Mouse (Mus musculus) midbrain, embryonic 12.5 days (tissue): ENCODE data around the gene Kctd17. TPM values are rescaled to one million over a fixed set of nuclear protein-coding genes. Genes with fewer than 3 reads are reported as not detected.

ENCODE experiments used
- ATAC-seq: fragments of 200-750 bp; cut with Nextera tagmentation; 2 replicates; pipeline ENCODE4 v1.8.0; 2017; ENCODE audit warnings: low read depth, moderate TSS enrichment, moderate library complexity; ENCODE audit not compliant: low FRiP score
- H3K27ac ChIP-seq: fragments of 300-500 bp; sonication (generic); replicated peaks from 2 replicates; pipeline ENCODE4 v1.5.1; 2016; ENCODE audit warnings: mild to moderate bottlenecking
- H3K27me3 ChIP-seq: fragments of 300-500 bp; sonication (generic); 2 replicates; pipeline ENCODE4 v1.6.1; 2016; ENCODE audit warnings: mild to moderate bottlenecking
- H3K36me3 ChIP-seq: fragments of 300-500 bp; sonication (generic); 2 replicates; pipeline ENCODE4 v1.6.1; 2016
- H3K4me1 ChIP-seq: fragments of 300-500 bp; sonication (generic); 2 replicates; pipeline ENCODE4 v1.6.1; 2016
- H3K4me2 ChIP-seq: fragments of 300-500 bp; sonication (generic); replicated peaks from 2 replicates; pipeline ENCODE4 v1.6.1; 2016; ENCODE audit warnings: mild to moderate bottlenecking, moderate library complexity
- H3K4me3 ChIP-seq: fragments of 300-500 bp; sonication (generic); 2 replicates; pipeline ENCODE4 v1.5.1; 2016; ENCODE audit warnings: mild to moderate bottlenecking
- H3K9ac ChIP-seq: fragments of 300-500 bp; sonication (generic); replicated peaks from 2 replicates; pipeline ENCODE4 v1.6.1; 2016; ENCODE audit warnings: mild to moderate bottlenecking, moderate library complexity
- H3K9me3 ChIP-seq: fragments of 300-500 bp; sonication (generic); 2 replicates; pipeline ENCODE4 v1.6.1; 2016; ENCODE audit warnings: mild to moderate bottlenecking
- WGBS: fragments of 180-500 bp; shearing (Covaris S2); methylation state at CpG from one replicate; pipeline ENCODE4 v1.1.7; 2016; 5-methylcytosine and 5-hydroxymethylcytosine counted together
- polyA plus RNA-seq: library from polyadenylated mRNA; unstranded; fragments of >200 nt; fragmentation: Nextera tagmentation; extraction: Ambion mirVana; gene quantifications from 2 replicates; pipeline ENCODE4 v1.2.1, GENCODE M21; 2016

The Kctd17 gene
- polyA plus RNA-seq, 1 experiment from 2014 or later, result 76.1 TPM

- H3K9me3 ChIP-seq, result no peaks in the 10 kb centered on the region
- H3K9ac ChIP-seq, result no peak overlapping the region
- no peak overlapping the region for H3K4me3 ChIP-seq
- no peak overlapping the region for H3K4me2 ChIP-seq
- no peaks in the 10 kb centered on the region for H3K27me3 ChIP-seq
- H3K36me3 ChIP-seq, result no peaks in the 10 kb centered on the region
- peaks cover 13% of the 10 kb centered on the region; the same call in 1 of the 2 replicates for H3K4me1 ChIP-seq
- H3K27ac ChIP-seq, result no peak overlapping the region
- 87% methylated on average over 2 of the region's 2 CpGs for WGBS
- no peak for ATAC-seq
These were observed 22.8 kb downstream of the Kctd17 start for GRCm38 (mm10) chr15:78451201-78451600.

GRCm38 (mm10) chr15:78452929-78453328 is 24.6 kb downstream of the Kctd17 start:
- Histone ChIP-seq H3K9ac (no peak overlapping the region), H3K27ac (no peak overlapping the region), H3K9me3 (no peaks in the 10 kb centered on the region), H3K36me3 (no peaks in the 10 kb centered on the region), H3K27me3 (no peaks in the 10 kb centered on the region), H3K4me1 (peaks cover 12% of the 10 kb centered on the region; the same call in 1 of the 2 replicates), H3K4me3 (no peak overlapping the region), H3K4me2 (no peak overlapping the region)
- WGBS, result 92% methylated on average over 3 of the region's 3 CpGs
- ATAC-seq, result no peak

GRCm38 (mm10) chr15:78455168-78455567 is 26.8 kb downstream of the Kctd17 start:
- Histone ChIP-seq H3K4me3 (no peak overlapping the region), H3K36me3 (no peaks in the 10 kb centered on the region), H3K9me3 (no peaks in the 10 kb centered on the region), H3K27me3 (no peaks in the 10 kb centered on the region), H3K9ac (no peak overlapping the region), H3K27ac (no peak overlapping the region), H3K4me2 (no peak overlapping the region), H3K4me1 (peaks cover 5% of the 10 kb centered on the region; the same call in 1 of the 2 replicates)
- WGBS, result 83% methylated on average over 4 of the region's 4 CpGs
- ATAC-seq, result no peak

- 71% methylated on average over 7 of the region's 7 CpGs for WGBS
- ATAC-seq, result no peak
These were observed 27.7 kb downstream of the Kctd17 start for GRCm38 (mm10) chr15:78456051-78456450.

GRCm38 (mm10) chr15:78457193-78457592 is 28.8 kb downstream of the Kctd17 start:
- no peaks in the 10 kb centered on the region for H3K36me3 ChIP-seq
- no peak overlapping the region for H3K4me2 ChIP-seq
- H3K4me3 ChIP-seq, result no peak overlapping the region
- no peak for ATAC-seq
- no peak overlapping the region for H3K9ac ChIP-seq
- H3K9me3 ChIP-seq, result no peaks in the 10 kb centered on the region
- no peaks in the 10 kb centered on the region for H3K27me3 ChIP-seq
- 78% methylated on average over 10 of the region's 10 CpGs for WGBS
- H3K4me1 ChIP-seq, result no peaks in the 10 kb centered on the region
- H3K27ac ChIP-seq, result no peak overlapping the region

More at GRCm38 (mm10) chr15:78456051-78456450, 27.7 kb downstream of the Kctd17 start:
- Histone ChIP-seq H3K27me3 (no peaks in the 10 kb centered on the region), H3K36me3 (no peaks in the 10 kb centered on the region), H3K4me3 (no peak overlapping the region), H3K4me1 (no peaks in the 10 kb centered on the region), H3K9me3 (no peaks in the 10 kb centered on the region), H3K27ac (no peak overlapping the region), H3K9ac (no peak overlapping the region), H3K4me2 (no peak overlapping the region)

GRCm38 (mm10) chr15:78462981-78463380 is 34.6 kb downstream of the Kctd17 start:
- Histone ChIP-seq H3K4me3 (no peak overlapping the region), H3K9ac (no peak overlapping the region), H3K27me3 (peaks cover 5% of the 10 kb centered on the region; the same call in 1 of the 2 replicates), H3K4me2 (no peak overlapping the region), H3K9me3 (no peaks in the 10 kb centered on the region), H3K36me3 (no peaks in the 10 kb centered on the region), H3K27ac (no peak overlapping the region), H3K4me1 (no peaks in the 10 kb centered on the region)
- no peak for ATAC-seq
- 85% methylated on average over 2 of the region's 2 CpGs for WGBS

- Histone ChIP-seq H3K27ac (no peak overlapping the region), H3K4me1 (no peaks in the 10 kb centered on the region), H3K4me2 (no peak overlapping the region), H3K9me3 (no peaks in the 10 kb centered on the region), H3K36me3 (no peaks in the 10 kb centered on the region), H3K27me3 (peaks cover 5% of the 10 kb centered on the region; the same call in 1 of the 2 replicates), H3K9ac (no peak overlapping the region), H3K4me3 (no peak overlapping the region)
- no peak for ATAC-seq
- WGBS, result 34% methylated on average over 6 of the region's 6 CpGs
These were observed 38.4 kb downstream of the Kctd17 start for GRCm38 (mm10) chr15:78466809-78467208.

GRCm38 (mm10) chr15:78467570-78467969 is 39.2 kb downstream of the Kctd17 start:
- no peak overlapping the region for H3K27ac ChIP-seq
- peaks cover 5% of the 10 kb centered on the region; the same call in 1 of the 2 replicates for H3K27me3 ChIP-seq
- no peak for ATAC-seq
- no peaks in the 10 kb centered on the region for H3K4me1 ChIP-seq
- H3K9me3 ChIP-seq, result no peaks in the 10 kb centered on the region
- 96% methylated on average over 7 of the region's 7 CpGs for WGBS
- no peaks in the 10 kb centered on the region for H3K36me3 ChIP-seq
- H3K4me2 ChIP-seq, result no peak overlapping the region
- no peak overlapping the region for H3K9ac ChIP-seq
- no peak overlapping the region for H3K4me3 ChIP-seq

GRCm38 (mm10) chr15:78468379-78468937 is 40.1 kb downstream of the Kctd17 start, which contains the start of gene Tmprss6:
Tmprss6 (minus strand) TSS chr15:78468634.
- Histone ChIP-seq H3K9me3 (no peaks in the 10 kb centered on the region), H3K36me3 (no peaks in the 10 kb centered on the region), H3K9ac (no peak within 1 kb of the TSS), H3K4me1 (no peaks in the 10 kb centered on the region), H3K27ac (no peak within 1 kb of the TSS), H3K4me3 (no peak within 1 kb of the TSS), H3K27me3 (peaks cover 2% of the 10 kb centered on the region; the same call in 1 of the 2 replicates), H3K4me2 (no peak within 1 kb of the TSS)
- ATAC-seq, result no peak
- 79% methylated on average over 7 of the region's 7 CpGs for WGBS

GRCm38 (mm10) chr15:78470495-78471276 is 42.3 kb downstream of the Kctd17 start:
- no peaks in the 10 kb centered on the region for H3K9me3 ChIP-seq
- no peak overlapping the region for H3K27ac ChIP-seq
- peaks cover 4% of the 10 kb centered on the region; the same call in 1 of the 2 replicates for H3K27me3 ChIP-seq
- H3K4me2 ChIP-seq, result no peak overlapping the region
- no peaks in the 10 kb centered on the region for H3K4me1 ChIP-seq
- ATAC-seq, result no peak
- H3K9ac ChIP-seq, result no peak overlapping the region
- no peaks in the 10 kb centered on the region for H3K36me3 ChIP-seq
- WGBS, result 71% methylated on average over 4 of the region's 4 CpGs
- no peak overlapping the region for H3K4me3 ChIP-seq

GRCm38 (mm10) chr15:78471902-78472301 is 43.5 kb downstream of the Kctd17 start:
- WGBS, result 67% methylated on average over 7 of the region's 7 CpGs
- H3K4me3 ChIP-seq, result no peak overlapping the region
- no peak for ATAC-seq

GRCm38 (mm10) chr15:78473442-78473841 is 45.1 kb downstream of the Kctd17 start:
- no peak for ATAC-seq
- H3K36me3 ChIP-seq, result no peaks in the 10 kb centered on the region
- H3K9ac ChIP-seq, result no peak overlapping the region
- H3K4me3 ChIP-seq, result no peak overlapping the region
- no peak overlapping the region for H3K4me2 ChIP-seq
- 83% methylated on average over 6 of the region's 6 CpGs for WGBS
- no peak overlapping the region for H3K27ac ChIP-seq
- no peaks in the 10 kb centered on the region for H3K4me1 ChIP-seq
- no peaks in the 10 kb centered on the region for H3K9me3 ChIP-seq
- peaks cover 4% of the 10 kb centered on the region for H3K27me3 ChIP-seq

More at GRCm38 (mm10) chr15:78471902-78472301, 43.5 kb downstream of the Kctd17 start:
- no peaks in the 10 kb centered on the region for H3K9me3 ChIP-seq
- H3K27me3 ChIP-seq, result peaks cover 4% of the 10 kb centered on the region
- H3K9ac ChIP-seq, result no peak overlapping the region
- no peaks in the 10 kb centered on the region for H3K4me1 ChIP-seq
- H3K36me3 ChIP-seq, result no peaks in the 10 kb centered on the region
- H3K4me2 ChIP-seq, result no peak overlapping the region
- H3K27ac ChIP-seq, result no peak overlapping the region
